9 mouse cellular contexts compared by ENCODE assay signal in the genomic region with DNA sequence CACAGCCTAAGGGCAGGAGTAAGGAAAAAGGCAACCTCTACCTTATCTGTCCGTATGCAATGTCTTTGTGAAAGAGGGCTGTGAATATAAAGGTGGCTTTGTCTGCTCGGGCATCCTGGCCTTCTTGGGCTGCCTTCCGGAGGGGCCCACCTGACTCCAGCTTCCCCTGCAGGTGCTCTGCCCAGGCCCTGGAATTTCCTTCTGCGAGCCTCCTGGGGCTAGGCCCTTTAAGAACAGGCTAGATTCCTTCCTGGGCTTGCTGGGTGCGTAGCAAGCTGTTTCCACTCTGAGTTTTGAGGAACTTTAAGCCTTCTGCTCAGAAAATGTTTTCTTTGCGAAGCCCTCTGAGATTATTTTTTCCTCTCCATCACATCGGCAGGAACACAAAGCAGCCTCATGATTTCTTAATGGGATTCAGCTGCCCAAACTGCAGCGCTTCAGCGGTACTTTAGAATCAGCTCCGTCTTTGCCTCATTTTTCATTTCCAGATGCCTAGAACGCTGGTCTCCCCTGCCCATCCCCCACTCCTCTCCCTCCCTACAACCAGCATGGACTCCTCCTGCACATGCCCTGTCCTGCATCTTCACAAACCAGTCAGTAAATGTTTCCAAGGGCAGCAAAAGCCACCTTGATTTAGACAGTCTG.
DNase-seq lines count a peak whose midpoint lies in the region; ATAC-seq lines count a peak whose summit lies in the region.
"Had no signal": no experiment of that assay in that cellular context is flagged by ENCODE, and none has a peak within 500 bp of the region (broad histone marks: within the 10 kb centered on the region; RNA-seq: fewer than 3 reads in every experiment).

No protein-coding gene starts in this region.

- peak overlapping the region; percentile 80 for H3K27ac ChIP-seq in embryonic facial prominence, embryonic 15.5 days (replicated peaks)
- H3K27ac ChIP-seq in hindbrain, embryonic 10.5 days, result peak overlapping the region; percentile 83
- peak overlapping the region; percentile 65 for H3K27ac ChIP-seq in midbrain, embryonic 10.5 days (replicated peaks)

- no peaks in the 10 kb centered on the region for H3K9me3 ChIP-seq in embryonic facial prominence, embryonic 15.5 days (replicated peaks)
- H3K9me3 ChIP-seq in hindbrain, embryonic 10.5 days, result no peaks in the 10 kb centered on the region
- no peaks in the 10 kb centered on the region for H3K9me3 ChIP-seq in midbrain, embryonic 10.5 days (replicated peaks)

- peak; percentile 52 for DNase-seq in kidney, postnatal 10 days
- no peak for DNase-seq in kidney, adult 8-10 months
- DNase-seq in hindbrain, embryonic 10.5 days (ENCODE audit: low spot score), result peak; percentile 48
- DNase-seq in midbrain, embryonic 10.5 days (ENCODE audit: low spot score), result peak; percentile 42
- no peak for DNase-seq in lung, postnatal 36 days
- no peak for DNase-seq in c-Kit-positive CD71-positive TER-119-positive erythroid progenitor cells, embryonic 14.5 days (ENCODE audit: low spot score)

- no peaks in the 10 kb centered on the region for H3K36me3 ChIP-seq in embryonic facial prominence, embryonic 15.5 days
- H3K36me3 ChIP-seq in hindbrain, embryonic 10.5 days, result no peaks in the 10 kb centered on the region
- no peaks in the 10 kb centered on the region for H3K36me3 ChIP-seq in midbrain, embryonic 10.5 days

- H3K4me2 ChIP-seq in embryonic facial prominence, embryonic 15.5 days (replicated peaks), result peak overlapping the region; percentile 7; the same call in 1 of the 2 replicates

- 9% methylated on average over 11 of the region's 11 CpGs for WGBS in embryonic facial prominence, embryonic 15.5 days
- WGBS in hindbrain, embryonic 10.5 days, result 28% methylated on average over 11 of the region's 11 CpGs
- WGBS in midbrain, embryonic 10.5 days, result 43% methylated on average over 11 of the region's 11 CpGs

- no peak overlapping the region for H3K9ac ChIP-seq in embryonic facial prominence, embryonic 15.5 days

- no peaks in the 10 kb centered on the region for H3K27me3 ChIP-seq in embryonic facial prominence, embryonic 15.5 days
- no peaks in the 10 kb centered on the region for H3K27me3 ChIP-seq in hindbrain, embryonic 10.5 days (ENCODE audit: insufficient read depth, poor library complexity, severe bottlenecking)
- no peaks in the 10 kb centered on the region for H3K27me3 ChIP-seq in midbrain, embryonic 10.5 days (ENCODE audit: low read depth, poor library complexity, severe bottlenecking)
- H3K27me3 ChIP-seq: Patski had no signal

- no peak overlapping the region for H3K4me3 ChIP-seq in embryonic facial prominence, embryonic 15.5 days (replicated peaks)
- no peak overlapping the region for H3K4me3 ChIP-seq in hindbrain, embryonic 10.5 days
- H3K4me3 ChIP-seq in midbrain, embryonic 10.5 days, result no peak overlapping the region

- ATAC-seq in embryonic facial prominence, embryonic 15.5 days (ENCODE audit: insufficient number of reproducible peaks, low FRiP score, low TSS enrichment, low read depth), result no peak
- ATAC-seq in granulocyte monocyte progenitor cell, adult 5-6 weeks (replicated peaks; ENCODE audit: poor library complexity, severe bottlenecking), result no peak
- ATAC-seq: Patski had no signal

- H3K4me1 ChIP-seq in embryonic facial prominence, embryonic 15.5 days, result peaks cover 33% of the 10 kb centered on the region
- peaks cover 21% of the 10 kb centered on the region for H3K4me1 ChIP-seq in hindbrain, embryonic 10.5 days (replicated peaks)
- H3K4me1 ChIP-seq in midbrain, embryonic 10.5 days, result peaks cover 25% of the 10 kb centered on the region

Comparison
In these comparisons a context has a peak if more than half of its experiments do, and no peak if none do; other contexts are left out.
1. DNase-seq: peak in kidney, postnatal 10 days (single experiment), hindbrain, embryonic 10.5 days (single experiment) and midbrain, embryonic 10.5 days (single experiment); none in kidney, adult 8-10 months (0 of 2), lung, postnatal 36 days (single experiment) and c-Kit-positive CD71-positive TER-119-positive erythroid progenitor cells, embryonic 14.5 days (single experiment).
2. Peak in every context shown above with its lines, with median percentiles within 50 percentile points of each other: H3K27ac ChIP-seq.